Mouse (Mus musculus) naive thymus-derived CD4-positive, alpha-beta T cell, adult 5 months (primary cell): ENCODE measurements around the gene Myh7. TPM values are rescaled to one million over a fixed set of nuclear protein-coding genes. Genes with fewer than 3 reads are reported as not detected.

Source experiments
- polyA plus RNA-seq: library from polyadenylated mRNA; unstranded; fragments of 100-300 nt; shearing (Covaris generic); gene quantifications from one replicate; pipeline ENCODE4 v1.2.1, GENCODE M21; 2017

Myh7 gene
- polyA plus RNA-seq = not detected

DNA sequence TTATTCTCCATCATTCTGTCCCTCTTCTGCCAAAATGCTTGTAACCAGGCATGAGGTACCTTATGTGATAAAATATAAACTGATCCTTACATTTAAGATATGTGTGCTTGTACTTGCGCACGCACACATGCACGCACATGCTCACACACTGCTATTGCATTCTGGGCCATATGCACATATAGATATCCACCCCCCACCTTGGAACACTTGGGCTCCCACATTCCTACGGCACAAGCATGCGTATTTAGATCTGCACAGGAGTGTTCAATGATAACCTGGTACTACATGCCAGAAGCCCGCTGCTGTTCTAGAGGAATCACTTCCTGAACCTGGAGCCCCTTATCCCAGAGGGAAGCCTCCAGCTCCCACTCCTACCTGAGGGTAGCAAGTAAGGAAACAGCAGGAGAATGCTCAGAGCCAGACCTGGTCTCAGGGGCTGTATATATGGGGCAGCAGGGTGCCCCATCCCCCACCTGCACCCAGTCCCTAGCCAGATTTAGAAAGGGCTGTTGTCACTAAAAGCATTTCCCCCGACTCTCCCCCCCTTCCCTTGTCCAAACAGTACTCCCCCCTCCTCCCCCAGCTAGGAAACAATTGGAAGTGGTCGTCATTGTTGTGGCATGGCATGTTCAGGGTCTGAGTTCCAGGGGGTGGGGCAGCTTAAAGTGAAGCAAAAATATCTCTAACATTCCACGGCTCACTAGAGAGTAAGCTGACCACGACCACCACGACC, at the start of gene Myh7:
TSS of gene Myh7 (minus strand) at position 491 of the 733 bp plus-strand sequence.

DNA sequence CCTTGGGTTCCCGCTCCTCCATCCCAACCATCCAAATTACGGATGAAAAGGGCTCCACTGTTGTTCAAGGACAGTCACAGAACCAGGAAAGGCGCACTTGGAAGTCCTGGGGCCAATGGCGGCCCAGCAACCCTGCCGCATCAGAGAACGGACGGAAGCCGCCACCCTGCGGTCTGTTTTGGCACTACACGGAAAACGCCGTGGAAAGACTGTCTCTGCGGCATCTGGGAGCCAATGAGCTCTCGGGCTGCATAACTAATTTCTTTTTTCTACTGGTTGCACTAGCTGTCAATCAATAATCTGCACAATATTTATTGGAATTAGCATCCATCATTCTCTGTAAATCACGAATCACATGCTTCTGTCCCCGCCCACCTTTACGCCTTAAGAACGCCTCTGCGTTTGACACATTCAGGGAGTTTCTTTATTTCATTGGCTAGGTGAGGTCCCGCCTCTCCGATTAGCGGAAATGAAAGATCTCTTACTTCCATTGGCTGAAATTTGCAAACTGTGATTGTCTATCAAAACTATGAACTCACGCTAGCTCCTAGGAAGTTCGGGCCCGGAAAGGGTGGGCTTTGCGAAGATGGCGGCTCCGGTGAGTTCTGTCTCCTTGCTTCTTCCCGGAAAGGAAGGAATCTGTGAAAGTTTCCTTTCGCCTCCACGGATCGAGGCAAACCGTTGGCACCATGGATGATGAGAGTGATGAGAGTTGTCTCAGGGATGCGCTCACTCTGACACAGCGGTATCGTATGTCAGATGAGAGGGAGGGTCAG, 20.8 kb upstream of the Myh7 start, which contains the start of gene Ngdn:
TSS of gene Ngdn (plus strand) at position 464 of the 776 bp plus-strand sequence.

DNA sequence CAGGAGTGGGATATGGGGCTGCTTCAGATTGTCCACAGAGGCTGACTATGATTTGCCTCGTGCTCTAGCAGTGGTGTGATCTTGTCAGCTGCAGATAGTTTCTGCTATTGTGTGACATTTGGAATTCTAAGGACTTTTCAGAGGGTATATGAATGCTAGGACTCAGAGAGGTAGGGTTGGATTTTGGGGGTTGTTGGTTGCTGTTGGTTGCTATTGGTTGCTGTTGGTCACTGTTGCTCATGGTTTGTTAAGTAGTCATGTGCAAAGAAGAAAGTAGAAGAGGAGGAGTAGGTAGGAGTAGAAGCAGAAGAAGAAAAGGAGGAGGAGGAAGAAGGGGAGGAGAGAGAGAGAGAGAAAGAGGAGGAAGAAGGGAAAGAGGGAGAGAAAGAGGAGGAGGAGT, 17.8 kb downstream of the Myh7 start, which contains the start of gene Gm17428:
TSS of gene Gm17428 (plus strand) at position 301 of the 400 bp plus-strand sequence.

DNA sequence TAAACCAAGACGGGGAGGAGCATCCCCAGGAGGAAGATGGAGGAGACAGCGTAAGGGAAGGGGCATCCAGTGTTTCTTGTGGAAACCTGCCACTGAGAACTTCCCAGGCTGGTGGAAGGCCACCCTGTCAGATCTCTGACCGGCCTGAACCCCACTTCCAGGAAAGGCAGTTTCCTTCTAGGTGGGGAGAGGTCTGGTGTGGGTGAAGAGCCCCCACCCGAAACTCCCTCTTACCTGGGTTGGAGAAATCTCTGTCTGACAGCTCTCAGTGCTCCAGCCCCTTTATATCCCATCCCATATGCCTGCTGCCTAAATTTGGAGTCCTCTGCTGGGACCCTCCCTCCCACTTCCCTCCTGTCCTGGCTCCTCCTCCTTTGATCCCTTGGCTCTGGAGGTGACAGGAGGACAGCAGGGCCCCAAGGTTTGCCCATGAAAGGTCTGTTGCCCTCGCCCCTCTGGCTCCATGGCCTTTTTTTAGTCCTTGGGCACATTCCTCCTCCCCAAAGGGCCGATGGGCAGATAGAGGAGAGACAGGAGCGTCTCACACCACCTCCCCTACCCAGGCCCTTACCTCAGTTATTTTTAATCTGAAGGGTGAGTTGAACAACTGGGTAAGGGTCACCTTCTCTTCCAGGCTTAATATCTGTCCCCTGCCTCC, 28.0 kb downstream of the Myh7 start, which contains the start of gene Myh6:
TSS of gene Myh6 (minus strand) at position 608 of the 658 bp plus-strand sequence.

DNA sequence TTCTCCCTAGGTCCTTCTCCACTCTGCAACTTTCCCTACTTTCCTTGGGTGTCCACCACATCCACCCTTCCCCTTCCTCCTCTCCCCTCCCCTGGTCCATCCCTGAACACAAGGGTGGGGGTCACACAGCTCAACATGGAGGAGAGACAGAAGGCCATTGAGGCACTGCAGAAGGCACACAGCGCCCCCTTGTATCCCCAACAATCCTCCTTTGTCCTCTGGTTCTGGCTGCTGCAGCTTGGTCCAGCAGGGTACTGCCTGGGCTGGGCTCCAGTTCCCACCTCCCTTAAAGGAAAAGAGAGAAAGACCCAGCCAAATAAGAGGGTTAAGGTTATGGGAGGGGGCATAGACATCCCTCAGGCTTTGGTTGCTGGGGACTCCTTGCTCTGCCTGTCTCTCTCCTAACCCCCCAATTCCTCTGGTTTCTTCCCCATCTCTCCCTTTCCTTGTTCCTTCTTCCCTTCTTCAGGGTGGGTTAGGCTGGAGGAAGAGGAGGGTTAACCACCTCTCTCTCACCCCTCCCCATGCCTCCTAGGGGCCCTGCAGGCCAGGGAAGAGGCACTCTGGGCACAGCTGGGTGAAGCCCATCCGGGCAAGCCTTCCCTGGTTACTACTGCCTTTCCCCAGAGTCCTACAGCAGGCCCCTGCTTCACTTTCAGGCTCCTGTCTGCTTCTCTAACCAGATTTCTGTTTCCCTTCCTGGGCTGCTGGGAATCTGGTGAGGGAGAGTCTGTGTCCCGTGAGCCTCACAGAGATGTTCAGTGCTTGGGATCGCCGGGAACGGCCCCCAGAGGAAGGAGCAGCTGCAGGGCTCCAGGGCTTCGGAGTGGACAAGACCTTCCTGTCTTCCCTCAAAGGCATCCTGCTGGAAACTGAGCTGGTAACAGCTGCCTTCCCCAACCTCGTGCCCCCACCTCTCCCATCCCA, 58.3 kb downstream of the Myh7 start, which contains the start of gene Cmtm5:
TSS of gene Cmtm5 (plus strand) at position 358 of the 927 bp plus-strand sequence.

DNA sequence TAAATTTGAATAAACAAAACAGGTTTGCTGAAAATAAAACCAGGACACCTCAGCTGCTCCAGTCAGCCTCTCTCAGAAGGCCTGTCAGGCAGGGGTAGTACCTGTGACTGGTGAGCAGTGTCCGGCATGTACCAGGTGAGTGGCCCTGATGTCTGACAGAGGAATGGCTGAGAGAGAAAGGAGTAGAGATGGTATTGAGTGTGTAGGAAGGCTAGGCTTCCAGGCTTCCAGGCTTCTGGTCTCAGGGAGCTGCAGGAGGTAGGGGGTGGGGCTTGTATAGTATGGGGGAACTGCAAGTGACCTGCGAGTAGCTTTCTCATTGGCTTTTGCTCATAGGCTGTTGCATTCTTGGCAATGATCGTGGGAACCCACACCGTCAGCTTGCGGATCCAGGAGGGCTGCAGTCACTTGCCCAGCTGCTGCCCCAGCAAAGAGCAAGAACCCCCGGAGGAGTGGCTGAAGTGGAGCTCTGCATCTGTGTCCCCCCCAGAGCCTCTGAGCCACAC, 61.7 kb downstream of the Myh7 start, which contains the start of gene Il25:
TSS of gene Il25 (plus strand) at position 51 of the 506 bp plus-strand sequence.

DNA sequence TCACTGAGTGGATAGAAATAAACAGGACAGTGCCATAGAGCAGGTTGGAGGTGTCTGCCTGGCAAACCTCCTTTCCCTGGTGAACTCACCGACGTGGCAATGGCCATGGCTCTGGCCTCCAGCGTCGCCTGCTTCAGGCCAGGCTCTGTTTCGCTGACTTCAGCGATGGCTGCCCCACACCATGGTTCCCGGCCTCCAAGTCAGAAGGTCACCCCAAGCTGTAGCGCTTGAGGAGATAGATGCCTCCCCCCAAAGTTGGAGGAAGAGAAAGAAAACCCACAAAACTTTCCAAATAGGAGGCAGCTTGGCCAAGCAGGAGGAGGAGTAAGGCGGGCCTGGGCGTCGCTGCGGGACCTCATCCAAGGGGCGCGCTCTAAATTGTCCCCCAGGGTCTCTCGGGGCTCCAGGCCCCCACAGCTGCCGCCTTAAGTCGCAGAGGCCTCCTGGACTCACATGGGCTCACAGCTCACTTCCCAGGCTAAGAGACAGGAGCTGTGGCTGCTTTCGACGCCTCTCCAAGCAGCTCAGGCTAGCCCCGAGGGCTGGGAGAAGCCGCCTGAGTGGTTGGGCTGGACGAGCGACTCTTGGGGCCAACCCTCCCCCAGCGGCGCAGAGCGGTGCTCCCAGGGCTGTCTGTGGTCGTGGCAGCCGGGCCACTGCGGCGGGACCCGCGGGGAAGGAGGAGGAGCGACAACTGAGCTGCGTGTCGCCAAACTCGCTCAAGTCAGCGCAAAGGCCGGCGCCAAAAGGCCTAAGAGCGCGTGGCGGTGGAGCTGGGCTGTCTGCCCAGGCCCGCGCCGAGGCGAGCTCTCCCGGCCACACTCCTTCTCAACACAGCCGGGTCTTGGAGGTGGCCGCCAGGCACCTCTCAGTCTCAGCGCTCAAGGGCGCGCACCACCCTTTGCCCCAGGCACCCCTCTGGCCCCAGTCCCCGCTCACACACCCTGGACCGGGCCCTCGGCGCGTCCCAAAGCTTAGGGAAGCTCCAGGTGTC, 68.8 kb downstream of the Myh7 start, which contains the start of gene Efs:
TSS of gene Efs (minus strand) at position 778 of the 994 bp plus-strand sequence.

Other genes starting within 250 kb of the Myh7 start
- not detected for gene Slc7a8, start 212.7 kb downstream of the Myh7 start, polyA plus RNA-seq
- not detected for gene Rnf212b, start 180.5 kb downstream of the Myh7 start, polyA plus RNA-seq
- gene Homez, start 123.7 kb downstream of the Myh7 start, polyA plus RNA-seq = 3.7 TPM
- 2.7 TPM for gene Ppp1r3e, start 117.1 kb downstream of the Myh7 start, polyA plus RNA-seq
- gene Bcl2l2, start 111.2 kb downstream of the Myh7 start, polyA plus RNA-seq = 0.25 TPM
- gene Gm20521, start 111.2 kb downstream of the Myh7 start, polyA plus RNA-seq = not detected
- gene Pabpn1, start 102.1 kb downstream of the Myh7 start, polyA plus RNA-seq = 229 TPM
- gene Slc22a17, start 81.5 kb downstream of the Myh7 start, polyA plus RNA-seq = 2.7 TPM
- gene Efs, start 68.5 kb downstream of the Myh7 start, polyA plus RNA-seq = not detected
- gene Il25, start 61.9 kb downstream of the Myh7 start, polyA plus RNA-seq = not detected
- not detected for gene Cmtm5, start 58.4 kb downstream of the Myh7 start, polyA plus RNA-seq
- gene Myh6, start 27.7 kb downstream of the Myh7 start, polyA plus RNA-seq = not detected
- gene Gm17428, start 17.7 kb downstream of the Myh7 start, polyA plus RNA-seq = not detected
- 144 TPM for gene Ngdn, start 20.8 kb upstream of the Myh7 start, polyA plus RNA-seq
- gene Zfhx2, start 97.7 kb upstream of the Myh7 start, polyA plus RNA-seq = 4.0 TPM
- 3.3 TPM for gene Thtpa, start 100.2 kb upstream of the Myh7 start, polyA plus RNA-seq
- gene Ap1g2, start 112.0 kb upstream of the Myh7 start, polyA plus RNA-seq = 137 TPM
- gene Jph4, start 122.3 kb upstream of the Myh7 start, polyA plus RNA-seq = not detected
- gene Dhrs2, start 227.4 kb upstream of the Myh7 start, polyA plus RNA-seq = not detected